Mouse (Mus musculus): ENCODE measurements around the gene Wdr45b.
A peak's percentile ranks its signal among the peaks of the same experiment; 100 is the strongest.

DNA sequence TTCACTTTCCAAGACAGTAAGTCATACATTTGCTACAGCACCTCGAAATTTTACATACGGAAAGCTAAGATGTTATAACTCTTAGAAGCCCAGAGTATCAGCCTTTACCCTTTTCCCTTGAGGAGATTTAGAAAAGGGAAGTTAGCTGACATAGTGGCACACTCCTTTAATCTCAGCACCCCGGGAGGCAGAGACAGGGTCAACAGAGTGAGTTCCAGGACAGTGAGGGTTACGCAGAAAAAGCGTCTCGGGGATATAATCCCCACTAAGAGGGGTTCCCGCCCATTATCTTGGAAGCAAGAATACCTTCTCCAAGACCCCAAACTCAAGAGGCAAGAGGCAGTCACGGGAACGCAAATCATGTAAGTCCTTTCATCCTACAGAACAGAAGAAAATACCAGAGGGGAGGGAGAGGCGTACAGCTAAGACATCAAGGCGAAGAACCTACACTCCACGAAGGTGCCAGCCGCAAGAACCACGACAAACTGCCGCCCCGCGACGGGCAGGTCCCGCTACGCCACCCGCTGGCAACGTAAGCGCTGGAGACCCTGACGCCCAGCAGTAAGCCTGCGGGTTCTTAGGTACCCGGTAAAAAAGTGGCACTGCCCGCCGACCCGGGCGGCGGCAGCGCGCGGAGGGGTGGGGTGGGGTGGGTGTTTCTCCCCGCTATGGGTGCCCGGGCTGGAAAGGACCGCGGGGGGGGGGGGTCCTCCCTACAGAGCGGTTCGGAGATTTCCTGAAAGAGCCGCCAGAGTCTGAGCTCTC is 737 bp downstream of the Wdr45b start:
- no peak for TF ChIP-seq POLR2A (IDR thresholded peaks at IDR 0.05; ENCODE audit: extremely low read depth, insufficient read depth, low read length)
- peak; percentile 45 for TF ChIP-seq CTCF (IDR thresholded peaks at IDR 0.05; ENCODE audit: low read depth, low read length)

Data from liver, adult 2 months (tissue).